Mouse (Mus musculus) midbrain, embryonic 14.5 days (tissue): ENCODE data around the gene Olfr805. TPM values are rescaled to one million over a fixed set of nuclear protein-coding genes. Genes with fewer than 3 reads are reported as not detected.

ENCODE experiments used
- ATAC-seq: fragments of 200-750 bp; cut with Nextera tagmentation; 2 replicates; pipeline ENCODE4 v1.8.0; 2017; ENCODE audit warnings: moderate number of reproducible peaks, moderate library complexity; ENCODE audit not compliant: low FRiP score, low TSS enrichment
- DNase-seq: peaks from one replicate; pipeline ENCODE4 v3.0.0-alpha.2; 2015
- H3K27ac ChIP-seq: fragments of 300-500 bp; sonication (generic); replicated peaks from 2 replicates; pipeline ENCODE4 v1.5.1; 2014; ENCODE audit warnings: mild to moderate bottlenecking, low read depth, low read length, moderate library complexity
- H3K27me3 ChIP-seq: fragments of 300-500 bp; sonication (generic); 2 replicates; pipeline ENCODE4 v1.6.1; 2014; ENCODE audit warnings: low read length, control low read depth, mixed read lengths; ENCODE audit not compliant: control insufficient read depth, insufficient read depth
- H3K36me3 ChIP-seq: fragments of 300-500 bp; sonication (generic); 2 replicates; pipeline ENCODE4 v1.6.1; 2014; ENCODE audit warnings: low read length, control low read depth; ENCODE audit not compliant: control insufficient read depth, insufficient read depth
- H3K4me1 ChIP-seq: fragments of 300-500 bp; sonication (generic); 2 replicates; pipeline ENCODE4 v1.6.1; 2014; ENCODE audit warnings: mild to moderate bottlenecking, antibody characterized with exemption, low read length, control low read depth; ENCODE audit not compliant: control insufficient read depth, insufficient read depth
- H3K4me2 ChIP-seq: fragments of 300-500 bp; sonication (generic); 2 replicates; pipeline ENCODE4 v1.6.1; 2014; ENCODE audit warnings: mild to moderate bottlenecking, low read length, moderate library complexity
- H3K4me3 ChIP-seq: fragments of 300-500 bp; sonication (generic); replicated peaks from 2 replicates; pipeline ENCODE4 v1.5.1; 2014; ENCODE audit warnings: low read depth, low read length
- H3K9ac ChIP-seq: fragments of 300-500 bp; sonication (generic); replicated peaks from 2 replicates; pipeline ENCODE4 v1.6.1; 2014; ENCODE audit warnings: mild to moderate bottlenecking, low read length, moderate library complexity
- H3K9me3 ChIP-seq: fragments of 300-500 bp; sonication (generic); 2 replicates; pipeline ENCODE4 v1.6.1; 2016; ENCODE audit warnings: low read length, control low read depth, mixed read lengths; ENCODE audit not compliant: control insufficient read depth
- WGBS: fragments of 180-500 bp; shearing (Covaris S2); extraction: QIAGEN DNeasy Blood & Tissue Kit; methylation state at CpG from one replicate; pipeline ENCODE4 v1.1.7; 2014; 5-methylcytosine and 5-hydroxymethylcytosine counted together
- polyA plus RNA-seq: library from polyadenylated mRNA; unstranded; fragments of >200 nt; fragmentation: Nextera tagmentation; extraction: Ambion mirVana; gene quantifications from 2 replicates; pipeline ENCODE4 v1.2.1, GENCODE M21; 2014

Olfr805 gene
- not detected in 2 replicates for polyA plus RNA-seq

- WGBS = 96% methylated on average over 2 of the region's 2 CpGs
- H3K9me3 ChIP-seq = no peaks in the 10 kb centered on the region
- DNase-seq (no peak), ATAC-seq (no peak)
- no peak within 1 kb of the TSS for H3K4me3 ChIP-seq
- H3K4me1 ChIP-seq = no peaks in the 10 kb centered on the region
- no peak within 1 kb of the TSS for H3K9ac ChIP-seq
- H3K36me3 ChIP-seq = no peaks in the 10 kb centered on the region
- no peak within 1 kb of the TSS for H3K27ac ChIP-seq
- H3K27me3 ChIP-seq = no peaks in the 10 kb centered on the region
- H3K4me2 ChIP-seq = no peak within 1 kb of the TSS
Measured at GRCm38 (mm10) chr10:129729275-129729674, at the start of gene Olfr805. Olfr805 (minus strand) TSS chr10:129729375.

- H3K36me3 ChIP-seq = no peaks in the 10 kb centered on the region
- no peak overlapping the region for H3K4me2 ChIP-seq
- H3K9ac ChIP-seq = no peak overlapping the region
- no peak overlapping the region for H3K4me3 ChIP-seq
- no peak overlapping the region for H3K27ac ChIP-seq
- no peaks in the 10 kb centered on the region for H3K9me3 ChIP-seq
- DNase-seq (no peak), ATAC-seq (no peak)
- no peaks in the 10 kb centered on the region for H3K27me3 ChIP-seq
- no peaks in the 10 kb centered on the region for H3K4me1 ChIP-seq
Measured at GRCm38 (mm10) chr10:129778123-129778522, 48.9 kb upstream of the Olfr805 start.

- no peaks in the 10 kb centered on the region for H3K9me3 ChIP-seq
- no peaks in the 10 kb centered on the region for H3K36me3 ChIP-seq
- H3K9ac ChIP-seq = no peak within 1 kb of the TSS
- H3K27ac ChIP-seq = no peak within 1 kb of the TSS
- H3K4me2 ChIP-seq = no peak within 1 kb of the TSS
- no peak within 1 kb of the TSS for H3K4me3 ChIP-seq
- H3K4me1 ChIP-seq = no peaks in the 10 kb centered on the region
- ATAC-seq (no peak), DNase-seq (no peak)
- H3K27me3 ChIP-seq = no peaks in the 10 kb centered on the region
Measured at GRCm38 (mm10) chr10:129774338-129774737, 45.2 kb upstream of the Olfr805 start, which contains the start of gene Olfr809. Olfr809 (plus strand) TSS chr10:129774638.

- Histone ChIP-seq H3K9me3 (no peaks in the 10 kb centered on the region), H3K36me3 (no peaks in the 10 kb centered on the region), H3K4me3 (no peak within 1 kb of the TSS), H3K27ac (no peak within 1 kb of the TSS), H3K4me1 (no peaks in the 10 kb centered on the region), H3K4me2 (no peak within 1 kb of the TSS), H3K9ac (no peak within 1 kb of the TSS), H3K27me3 (no peaks in the 10 kb centered on the region)
- no peak for DNase-seq
- WGBS = 96% methylated on average over 1 of the region's 1 CpGs
- ATAC-seq = no peak
Measured at GRCm38 (mm10) chr10:129765182-129765581, 36.0 kb upstream of the Olfr805 start, which contains the start of gene Olfr808. Olfr808 (plus strand) TSS chr10:129765482.

GRCm38 (mm10) chr10:129757693-129758092 lies 28.5 kb upstream of the Olfr805 start, which contains the start of gene Olfr807:
Olfr807 (minus strand) TSS chr10:129757793.
- no peak for DNase-seq
- Histone ChIP-seq H3K9ac (no peak within 1 kb of the TSS), H3K36me3 (no peaks in the 10 kb centered on the region), H3K4me1 (no peaks in the 10 kb centered on the region), H3K27me3 (no peaks in the 10 kb centered on the region), H3K4me2 (no peak within 1 kb of the TSS), H3K9me3 (no peaks in the 10 kb centered on the region), H3K4me3 (no peak within 1 kb of the TSS), H3K27ac (no peak within 1 kb of the TSS)
- 87% methylated on average over 1 of the region's 1 CpGs for WGBS
- no peak for ATAC-seq

GRCm38 (mm10) chr10:129741821-129742220 lies 12.6 kb upstream of the Olfr805 start, which contains the start of gene Olfr806:
Olfr806 (minus strand) TSS chr10:129741921.
- ATAC-seq (no peak), DNase-seq (no peak)
- H3K4me3 ChIP-seq = no peak within 1 kb of the TSS

GRCm38 (mm10) chr10:129702910-129703309 lies 26.3 kb downstream of the Olfr805 start, which contains the start of gene Olfr804:
Olfr804 (plus strand) TSS chr10:129703210.
- no peak within 1 kb of the TSS for H3K4me2 ChIP-seq
- H3K4me3 ChIP-seq = no peak within 1 kb of the TSS
- H3K27ac ChIP-seq = no peak within 1 kb of the TSS
- no peak within 1 kb of the TSS for H3K9ac ChIP-seq
- H3K9me3 ChIP-seq = no peaks in the 10 kb centered on the region
- ATAC-seq = no peak
- no peak for DNase-seq
- no peaks in the 10 kb centered on the region for H3K27me3 ChIP-seq
- no peaks in the 10 kb centered on the region for H3K36me3 ChIP-seq
- no peaks in the 10 kb centered on the region for H3K4me1 ChIP-seq

More at GRCm38 (mm10) chr10:129741821-129742220, 12.6 kb upstream of the Olfr805 start, which contains the start of gene Olfr806:
- Histone ChIP-seq H3K27ac (no peak within 1 kb of the TSS), H3K36me3 (no peaks in the 10 kb centered on the region), H3K27me3 (no peaks in the 10 kb centered on the region), H3K9me3 (no peaks in the 10 kb centered on the region), H3K4me1 (no peaks in the 10 kb centered on the region), H3K9ac (no peak within 1 kb of the TSS), H3K4me2 (no peak within 1 kb of the TSS)

GRCm38 (mm10) chr10:129694186-129694585 lies 35.0 kb downstream of the Olfr805 start, which contains the start of gene Olfr803:
Olfr803 (minus strand) TSS chr10:129694286.
- H3K27ac ChIP-seq = no peak within 1 kb of the TSS
- H3K27me3 ChIP-seq = no peaks in the 10 kb centered on the region
- no peak for DNase-seq
- no peaks in the 10 kb centered on the region for H3K9me3 ChIP-seq
- H3K4me2 ChIP-seq = no peak within 1 kb of the TSS
- no peak for ATAC-seq
- H3K4me1 ChIP-seq = no peaks in the 10 kb centered on the region
- no peak within 1 kb of the TSS for H3K4me3 ChIP-seq
- H3K9ac ChIP-seq = no peak within 1 kb of the TSS
- 84% methylated on average over 2 of the region's 2 CpGs for WGBS
- no peaks in the 10 kb centered on the region for H3K36me3 ChIP-seq

GRCm38 (mm10) chr10:129688069-129688468 lies 41.1 kb downstream of the Olfr805 start, which contains the start of gene Olfr802:
Olfr802 (minus strand) TSS chr10:129688169.
- DNase-seq = no peak
- Histone ChIP-seq H3K4me2 (no peak within 1 kb of the TSS), H3K9ac (no peak within 1 kb of the TSS), H3K36me3 (no peaks in the 10 kb centered on the region), H3K27me3 (no peaks in the 10 kb centered on the region), H3K4me3 (no peak within 1 kb of the TSS), H3K9me3 (no peaks in the 10 kb centered on the region), H3K4me1 (no peaks in the 10 kb centered on the region), H3K27ac (no peak within 1 kb of the TSS)
- 60% methylated on average over 1 of the region's 1 CpGs for WGBS
- ATAC-seq = no peak
